Mouse (Mus musculus) liver, embryonic 12.5 days (tissue): ENCODE results near the gene Mgll. TPM values are rescaled to one million over a fixed set of nuclear protein-coding genes. Genes with fewer than 3 reads are reported as not detected.
A peak's percentile ranks its signal among the peaks of the same experiment; 100 is the strongest.

Experiments
- ATAC-seq: fragments of 200-750 bp; cut with Nextera tagmentation; 2 replicates; pipeline ENCODE4 v1.8.0; 2017; ENCODE audit warnings: moderate number of reproducible peaks, mild to moderate bottlenecking, moderate library complexity
- H3K27ac ChIP-seq: fragments of 300-500 bp; sonication (generic); 2 replicates; pipeline ENCODE4 v1.5.1; 2016; ENCODE audit warnings: mild to moderate bottlenecking
- H3K27me3 ChIP-seq: fragments of 300-500 bp; sonication (generic); replicated peaks from 2 replicates; pipeline ENCODE4 v1.6.1; 2016; ENCODE audit warnings: mild to moderate bottlenecking, moderate library complexity
- H3K36me3 ChIP-seq: fragments of 300-500 bp; sonication (generic); 2 replicates; pipeline ENCODE4 v1.6.1; 2016; ENCODE audit warnings: mild to moderate bottlenecking, moderate library complexity
- H3K4me1 ChIP-seq: fragments of 300-500 bp; sonication (generic); 2 replicates; pipeline ENCODE4 v1.6.1; 2016
- H3K4me2 ChIP-seq: fragments of 300-500 bp; sonication (generic); 2 replicates; pipeline ENCODE4 v1.6.1; 2016; ENCODE audit warnings: mild to moderate bottlenecking, moderate library complexity
- H3K4me3 ChIP-seq: fragments of 300-500 bp; sonication (generic); 2 replicates; pipeline ENCODE4 v1.5.1; 2016; ENCODE audit warnings: mild to moderate bottlenecking, moderate library complexity
- H3K9ac ChIP-seq: fragments of 300-500 bp; sonication (generic); 2 replicates; pipeline ENCODE4 v1.6.1; 2016; ENCODE audit warnings: mild to moderate bottlenecking, moderate library complexity
- H3K9me3 ChIP-seq: fragments of 300-500 bp; sonication (generic); replicated peaks from 2 replicates; pipeline ENCODE4 v1.6.1; 2016; ENCODE audit warnings: mild to moderate bottlenecking, moderate library complexity
- WGBS: fragments of 180-500 bp; shearing (Covaris S2); methylation state at CpG from one replicate; pipeline ENCODE4 v1.1.7; 2016; ENCODE audit not compliant: insufficient replicate concordance; 5-methylcytosine and 5-hydroxymethylcytosine counted together
- polyA plus RNA-seq: library from polyadenylated mRNA; unstranded; fragments of >200 nt; fragmentation: Nextera tagmentation; extraction: Ambion mirVana; gene quantifications from 2 replicates; pipeline ENCODE4 v1.2.1, GENCODE M21; 2016

Mgll gene
- polyA plus RNA-seq, 1 experiment from 2014 or later = 46.4 TPM

GRCm38 (mm10) chr6:88793872-88794271 lies 69.7 kb downstream of the Mgll start:
- 82% methylated on average over 13 of the region's 13 CpGs for WGBS
- H3K9me3 ChIP-seq = no peaks in the 10 kb centered on the region
- ATAC-seq = no peak

GRCm38 (mm10) chr6:88794561-88794971 lies 70.4 kb downstream of the Mgll start:
- no peak for ATAC-seq
- Histone ChIP-seq H3K27ac (no peak overlapping the region), H3K27me3 (peaks cover 9% of the 10 kb centered on the region; the same call in 1 of the 2 replicates), H3K36me3 (0 out of 2 replicates have a peak, but pooled peaks cover 5% of the 10 kb centered on the region), H3K4me3 (no peak overlapping the region), H3K4me2 (no peak overlapping the region), H3K9me3 (no peaks in the 10 kb centered on the region), H3K9ac (no peak overlapping the region), H3K4me1 (peaks cover 20% of the 10 kb centered on the region)
- 72% methylated on average over 14 of the region's 14 CpGs for WGBS

More at GRCm38 (mm10) chr6:88793872-88794271, 69.7 kb downstream of the Mgll start:
- Histone ChIP-seq H3K4me2 (no peak overlapping the region), H3K4me3 (no peak overlapping the region), H3K27me3 (peaks cover 9% of the 10 kb centered on the region; the same call in 1 of the 2 replicates), H3K9ac (no peak overlapping the region), H3K4me1 (peaks cover 26% of the 10 kb centered on the region), H3K36me3 (no peaks in the 10 kb centered on the region), H3K27ac (no peak overlapping the region)

DNA sequence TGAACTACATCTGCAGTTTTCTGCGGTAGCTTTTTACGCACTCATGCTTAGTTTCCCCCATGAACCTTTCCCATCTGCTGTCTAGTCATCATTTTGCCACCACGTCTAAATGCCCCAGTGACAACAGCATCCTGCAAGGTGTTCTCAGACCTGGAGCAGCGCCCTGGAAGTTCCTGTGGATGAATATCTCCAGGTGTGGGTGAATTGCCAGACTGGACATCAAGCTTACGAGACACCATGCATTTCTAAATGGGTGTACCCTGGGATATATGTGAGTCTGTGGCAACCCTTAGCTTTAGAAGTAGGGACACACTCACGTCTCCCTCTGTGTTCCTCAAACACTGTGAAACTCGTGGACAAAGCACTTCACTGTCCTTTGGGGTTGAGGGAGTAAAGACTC lies 76.0 kb downstream of the Mgll start:
- Histone ChIP-seq H3K9ac (no peak overlapping the region), H3K4me2 (no peak overlapping the region), H3K36me3 (peaks cover 23% of the 10 kb centered on the region; the same call in 1 of the 2 replicates), H3K4me1 (peaks cover 56% of the 10 kb centered on the region), H3K9me3 (no peaks in the 10 kb centered on the region), H3K27ac (peak overlapping the region; percentile 15; the same call in 1 of the 2 replicates), H3K27me3 (no peaks in the 10 kb centered on the region), H3K4me3 (no peak overlapping the region)
- WGBS = 69% methylated on average over 7 of the region's 7 CpGs
- no peak for ATAC-seq

DNA sequence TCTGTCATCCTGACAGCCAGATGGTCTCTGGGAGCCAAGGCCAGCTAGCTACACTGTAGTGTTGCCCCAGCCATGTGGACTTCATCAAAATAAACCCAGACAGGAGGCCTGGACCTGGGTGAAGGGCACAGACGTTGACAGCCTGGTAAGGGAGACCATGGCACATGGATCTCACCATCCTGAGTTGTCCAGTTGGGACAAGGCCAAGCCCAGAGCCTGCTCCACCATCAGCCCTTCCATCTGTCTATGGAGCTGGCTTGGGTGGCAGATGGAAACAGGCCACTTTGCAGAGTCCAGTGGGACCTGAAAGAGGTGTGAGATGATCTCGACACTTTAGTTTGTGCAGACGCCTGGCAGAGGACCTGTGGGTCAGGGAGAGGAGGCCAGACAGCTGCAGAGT lies 76.5 kb downstream of the Mgll start:
- H3K4me1 ChIP-seq = peaks cover 57% of the 10 kb centered on the region
- peak overlapping the region; percentile 15; the same call in 1 of the 2 replicates for H3K27ac ChIP-seq
- no peak for ATAC-seq
- no peaks in the 10 kb centered on the region for H3K27me3 ChIP-seq
- H3K36me3 ChIP-seq = peaks cover 23% of the 10 kb centered on the region; the same call in 1 of the 2 replicates
- WGBS = 40% methylated on average over 3 of the region's 3 CpGs
- no peaks in the 10 kb centered on the region for H3K9me3 ChIP-seq
- H3K4me3 ChIP-seq = no peak overlapping the region
- H3K4me2 ChIP-seq = no peak overlapping the region
- no peak overlapping the region for H3K9ac ChIP-seq

GRCm38 (mm10) chr6:88803051-88803450 lies 78.8 kb downstream of the Mgll start:
- Histone ChIP-seq H3K4me1 (peaks cover 70% of the 10 kb centered on the region), H3K36me3 (peaks cover 25% of the 10 kb centered on the region), H3K27ac (peak overlapping the region; percentile 81), H3K9ac (peak overlapping the region; percentile 52), H3K4me2 (peak overlapping the region; percentile 53), H3K4me3 (peak overlapping the region; percentile 14; the same call in 1 of the 2 replicates), H3K9me3 (no peaks in the 10 kb centered on the region), H3K27me3 (no peaks in the 10 kb centered on the region)
- 24% methylated on average over 7 of the region's 7 CpGs for WGBS
- ATAC-seq = peak; percentile 72

DNA sequence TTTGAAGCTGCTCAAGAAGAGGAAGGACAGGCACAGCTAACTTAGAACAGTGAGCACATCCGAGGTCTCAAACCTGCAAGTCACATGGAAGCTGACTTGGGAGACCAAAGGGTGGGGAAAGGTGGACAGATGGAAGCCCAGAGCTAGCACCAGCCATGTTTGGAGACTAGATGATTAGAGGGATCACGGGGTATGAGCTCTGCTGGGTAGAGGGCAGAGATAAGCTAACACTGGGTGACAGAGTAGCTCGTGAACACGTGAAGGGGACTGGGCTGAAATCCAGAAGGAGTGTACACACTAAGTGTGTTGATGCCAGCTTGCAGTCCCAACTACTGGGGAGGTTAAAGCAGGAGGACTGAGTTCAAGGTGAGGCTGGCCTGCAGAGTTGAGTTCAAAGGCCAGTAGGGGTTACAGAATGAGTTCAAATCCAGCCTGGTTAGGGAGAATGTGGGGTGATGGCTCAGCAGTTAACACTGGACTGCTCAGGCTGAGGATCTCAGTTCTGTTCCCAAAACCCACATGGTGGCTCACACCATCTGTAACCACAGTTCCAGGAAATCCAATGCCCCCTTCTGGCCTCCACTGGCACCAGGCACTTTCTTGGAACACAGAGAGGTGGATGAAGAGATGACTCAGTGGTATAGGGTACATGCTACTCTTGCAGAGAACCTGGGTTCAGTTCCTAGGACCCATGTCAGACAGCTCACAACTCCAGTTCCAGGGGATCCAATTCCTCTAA lies 79.9 kb downstream of the Mgll start:
- Histone ChIP-seq H3K4me2 (peak overlapping the region; percentile 53), H3K27ac (peak overlapping the region; percentile 81), H3K27me3 (no peaks in the 10 kb centered on the region), H3K9me3 (no peaks in the 10 kb centered on the region), H3K4me3 (no peak overlapping the region), H3K4me1 (peaks cover 74% of the 10 kb centered on the region), H3K36me3 (peaks cover 36% of the 10 kb centered on the region), H3K9ac (peak overlapping the region; percentile 52; the same call in 1 of the 2 replicates)
- ATAC-seq = peak; percentile 88
- WGBS = 20% methylated on average over 4 of the region's 4 CpGs

- H3K27ac ChIP-seq = peak overlapping the region; percentile 81; the same call in 1 of the 2 replicates
- no peak for ATAC-seq
- H3K27me3 ChIP-seq = no peaks in the 10 kb centered on the region
- 82% methylated on average over 17 of the region's 17 CpGs for WGBS
- no peak overlapping the region for H3K9ac ChIP-seq
- H3K36me3 ChIP-seq = peaks cover 36% of the 10 kb centered on the region
- no peak overlapping the region for H3K4me3 ChIP-seq
- no peaks in the 10 kb centered on the region for H3K9me3 ChIP-seq
- no peak overlapping the region for H3K4me2 ChIP-seq
- peaks cover 73% of the 10 kb centered on the region for H3K4me1 ChIP-seq
These were observed 80.9 kb downstream of the Mgll start for GRCm38 (mm10) chr6:88804966-88805577.

DNA sequence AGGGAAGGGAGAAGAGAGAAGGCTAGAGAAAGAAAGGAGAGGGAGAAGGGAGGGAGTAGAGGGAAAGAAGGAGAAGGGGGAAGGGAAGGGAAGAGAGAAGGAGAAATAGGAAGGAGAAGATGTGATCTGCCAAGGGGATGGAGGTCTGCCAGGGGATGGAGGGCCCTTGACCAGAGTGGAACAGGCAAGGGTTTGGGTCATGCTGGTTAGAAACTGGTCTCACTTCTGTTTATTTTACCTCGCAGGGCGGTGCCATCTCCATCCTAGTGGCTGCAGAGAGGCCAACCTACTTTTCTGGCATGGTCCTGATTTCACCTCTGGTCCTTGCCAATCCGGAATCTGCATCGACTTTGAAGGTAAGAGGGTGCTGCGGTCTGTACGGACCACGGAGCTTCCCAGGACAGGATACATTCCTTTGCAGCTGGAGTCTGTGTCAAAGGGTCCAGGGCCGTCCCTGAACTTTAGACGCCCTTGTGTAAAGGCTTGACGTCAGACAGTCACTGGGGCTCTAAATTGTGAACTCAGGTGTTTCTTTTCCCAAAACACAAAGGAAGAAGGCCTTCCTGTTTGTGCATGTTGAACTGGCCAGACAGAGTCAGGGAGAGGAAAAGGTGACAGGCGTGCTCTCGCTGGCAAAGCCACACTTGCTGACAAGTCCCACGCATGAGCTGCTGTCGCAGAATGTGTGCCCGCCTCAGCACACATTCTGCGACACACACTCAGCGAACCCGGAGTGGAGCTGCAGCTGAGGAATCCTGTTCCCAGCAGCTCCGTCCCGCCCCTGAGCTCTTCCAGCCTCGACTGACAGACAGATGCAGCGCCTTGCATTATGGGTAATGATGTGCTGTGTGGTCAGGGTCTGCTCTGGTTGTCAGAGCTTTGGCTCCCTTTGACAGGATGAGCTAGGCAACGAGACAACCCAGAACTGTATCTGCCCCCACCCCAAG lies 85.2 kb downstream of the Mgll start:
- ATAC-seq = no peak
- H3K4me1 ChIP-seq = peaks cover 55% of the 10 kb centered on the region
- no peak overlapping the region; the same call in 1 of the 2 replicates for H3K27ac ChIP-seq
- peaks cover 43% of the 10 kb centered on the region for H3K36me3 ChIP-seq
- H3K9me3 ChIP-seq = no peaks in the 10 kb centered on the region
- no peak overlapping the region for H3K9ac ChIP-seq
- no peak overlapping the region for H3K4me2 ChIP-seq
- no peak overlapping the region for H3K4me3 ChIP-seq
- WGBS = 74% methylated on average over 23 of the region's 23 CpGs
- no peaks in the 10 kb centered on the region for H3K27me3 ChIP-seq

GRCm38 (mm10) chr6:88810291-88810690 lies 86.1 kb downstream of the Mgll start:
- 0 out of 2 replicates have a peak, but pooled peaks have one; percentile 27 for ATAC-seq
- H3K4me3 ChIP-seq = no peak overlapping the region
- H3K27ac ChIP-seq = no peak overlapping the region
- no peak overlapping the region for H3K9ac ChIP-seq
- H3K4me1 ChIP-seq = peaks cover 48% of the 10 kb centered on the region
- WGBS = 63% methylated on average over 3 of the region's 3 CpGs
- H3K9me3 ChIP-seq = no peaks in the 10 kb centered on the region
- no peak overlapping the region for H3K4me2 ChIP-seq
- peaks cover 43% of the 10 kb centered on the region for H3K36me3 ChIP-seq
- H3K27me3 ChIP-seq = no peaks in the 10 kb centered on the region

DNA sequence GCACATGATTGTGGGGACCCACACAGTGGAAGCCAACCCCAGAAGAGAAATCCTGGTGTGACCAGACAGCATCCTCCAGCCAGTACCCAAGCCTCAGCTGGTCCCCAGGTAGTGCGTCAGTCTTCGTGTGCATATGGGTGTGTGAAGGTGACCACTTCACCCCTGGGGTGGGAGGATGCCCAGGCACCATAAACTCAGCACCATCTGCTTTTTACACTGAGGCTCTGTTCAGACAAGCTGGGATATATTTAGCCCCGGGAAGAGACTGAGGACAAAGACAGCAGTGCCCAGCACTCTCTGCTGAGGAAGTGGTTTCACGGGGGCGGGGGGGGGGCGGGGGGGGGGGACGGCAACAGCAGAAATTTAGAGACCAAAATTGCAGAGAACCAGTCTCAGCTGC lies 87.2 kb downstream of the Mgll start:
- H3K27me3 ChIP-seq = no peaks in the 10 kb centered on the region
- H3K4me2 ChIP-seq = no peak overlapping the region
- WGBS = 20% methylated on average over 7 of the region's 7 CpGs
- H3K4me3 ChIP-seq = no peak overlapping the region
- H3K9ac ChIP-seq = no peak overlapping the region
- H3K4me1 ChIP-seq = peaks cover 47% of the 10 kb centered on the region
- no peak overlapping the region for H3K27ac ChIP-seq
- H3K9me3 ChIP-seq = no peaks in the 10 kb centered on the region
- no peak for ATAC-seq
- H3K36me3 ChIP-seq = peaks cover 43% of the 10 kb centered on the region

GRCm38 (mm10) chr6:88811880-88812400 lies 87.7 kb downstream of the Mgll start:
- WGBS = 44% methylated on average over 7 of the region's 7 CpGs
- Histone ChIP-seq H3K27me3 (no peaks in the 10 kb centered on the region), H3K9me3 (no peaks in the 10 kb centered on the region), H3K4me1 (peaks cover 46% of the 10 kb centered on the region), H3K27ac (no peak overlapping the region), H3K4me3 (no peak overlapping the region), H3K36me3 (peaks cover 43% of the 10 kb centered on the region), H3K9ac (no peak overlapping the region), H3K4me2 (no peak overlapping the region)
- no peak for ATAC-seq
